Comparison of ENCODE assay signal across 17 mouse cellular contexts in the genomic region with DNA sequence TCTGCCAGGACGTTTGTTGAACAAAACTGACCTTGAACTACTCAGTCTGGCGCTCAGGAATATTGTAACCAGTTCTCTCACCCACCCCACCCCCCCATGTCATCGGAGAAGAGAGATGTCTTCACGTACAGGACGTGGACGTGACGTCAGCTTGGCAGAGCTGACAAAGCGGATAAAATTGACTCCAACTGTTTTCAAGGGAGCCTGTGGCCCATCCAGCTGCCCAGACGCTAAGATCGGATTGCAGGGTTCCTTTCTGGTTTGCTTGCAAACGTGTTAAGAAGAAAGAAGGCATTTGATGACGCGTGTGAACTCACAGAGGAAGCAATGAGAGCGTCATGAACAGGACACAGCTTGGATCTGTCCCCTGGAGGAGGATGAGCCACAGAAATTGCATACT.
DNase-seq lines count a peak whose midpoint lies in the region; ATAC-seq and TF ChIP-seq lines count a peak whose summit lies in the region.
"Had no signal": no experiment of that assay in that cellular context is flagged by ENCODE, and none has a peak within 500 bp of the region (broad histone marks: within the 10 kb centered on the region; RNA-seq: fewer than 3 reads in every experiment).

No protein-coding gene starts in this region.

- no peaks in the 10 kb centered on the region for H3K27me3 ChIP-seq in hindbrain, postnatal 0 days (ENCODE audit: insufficient read depth, low read length)
- H3K27me3 ChIP-seq in hindbrain, embryonic 14.5 days (ENCODE audit: control insufficient read depth, insufficient read depth, low read length) = no peaks in the 10 kb centered on the region
- H3K27me3 ChIP-seq: embryonic facial prominence, embryonic 15.5 days; intestine, embryonic 15.5 days; liver, embryonic 13.5 days had no signal

- H3K4me2 ChIP-seq in hindbrain, postnatal 0 days (ENCODE audit: low read depth, low read length) = no peak overlapping the region
- H3K4me2 ChIP-seq in hindbrain, embryonic 14.5 days (replicated peaks) = no peak overlapping the region
- H3K4me2 ChIP-seq: embryonic facial prominence, embryonic 15.5 days; intestine, embryonic 15.5 days; liver, embryonic 13.5 days had no signal

- no peak for DNase-seq in hindbrain, postnatal 0 days (ENCODE audit: low spot score)
- no peak for DNase-seq in hindbrain, embryonic 14.5 days (ENCODE audit: low spot score)
- peak; percentile 68 for DNase-seq in adrenal gland, postnatal 14 days
- peak; percentile 43 to 53 for DNase-seq in adrenal gland, postnatal 36 days
- peak; percentile 44 for DNase-seq in gastrocnemius, postnatal 14 days
- no peak for DNase-seq in testis, postnatal 14 days (ENCODE audit: low spot score)
- DNase-seq: cerebellum, postnatal 25 days; heart, adult 2 months; liver, embryonic 13.5 days; midbrain, embryonic 14.5 days; thymus, postnatal 25 days had no signal

- H3K4me3 ChIP-seq in hindbrain, postnatal 0 days (ENCODE audit: low read length) = no peak overlapping the region
- no peak overlapping the region for H3K4me3 ChIP-seq in hindbrain, embryonic 14.5 days (replicated peaks; ENCODE audit: low read length)
- H3K4me3 ChIP-seq: embryonic facial prominence, embryonic 15.5 days; forebrain, embryonic 10.5 days; heart, adult 2 months; hindbrain, embryonic 10.5 days; intestine, embryonic 15.5 days; liver, embryonic 13.5 days; myocyte had no signal

- TF ChIP-seq CTCF in hindbrain, postnatal 0 days (IDR thresholded peaks at IDR 0.05; ENCODE audit: low read depth) = no peak

- no peak overlapping the region for H3K27ac ChIP-seq in hindbrain, postnatal 0 days
- H3K27ac ChIP-seq in hindbrain, embryonic 14.5 days = no peak overlapping the region
- H3K27ac ChIP-seq: embryonic facial prominence, embryonic 15.5 days; forebrain, embryonic 10.5 days; heart, adult 2 months; hindbrain, embryonic 10.5 days; intestine, embryonic 15.5 days; liver, embryonic 13.5 days had no signal

- no peak overlapping the region for H3K9ac ChIP-seq in hindbrain, postnatal 0 days (replicated peaks; ENCODE audit: low read length)
- H3K9ac ChIP-seq in hindbrain, embryonic 14.5 days = no peak overlapping the region
- H3K9ac ChIP-seq: embryonic facial prominence, embryonic 15.5 days; intestine, embryonic 15.5 days; liver, embryonic 13.5 days had no signal

- no peaks in the 10 kb centered on the region for H3K9me3 ChIP-seq in hindbrain, postnatal 0 days (ENCODE audit: low read length)
- H3K9me3 ChIP-seq in hindbrain, embryonic 14.5 days (ENCODE audit: control insufficient read depth, low read length) = no peaks in the 10 kb centered on the region
- H3K9me3 ChIP-seq: embryonic facial prominence, embryonic 15.5 days; forebrain, embryonic 10.5 days; hindbrain, embryonic 10.5 days; intestine, embryonic 15.5 days; liver, embryonic 13.5 days had no signal

- ATAC-seq in hindbrain, postnatal 0 days = 0 out of 2 replicates have a peak, but pooled peaks have one; percentile 27
- ATAC-seq in hindbrain, embryonic 14.5 days (ENCODE audit: low FRiP score) = no peak
- no peak for ATAC-seq in CD4-positive, CD25-positive, alpha-beta regulatory T cell, adult 4 months
- ATAC-seq: intestine, embryonic 15.5 days had no signal

- intact Hi-C loops in gastrocnemius, postnatal 14 days (cut with DNase I; ENCODE audit: low total_unique reads) = loop anchor here (10.0 kb wide), 1 partner anchor 63 kb away; no protein-coding TSS in a partner anchor

- H3K4me1 ChIP-seq in hindbrain, postnatal 0 days (ENCODE audit: insufficient read depth, low read length) = no peaks in the 10 kb centered on the region
- no peaks in the 10 kb centered on the region for H3K4me1 ChIP-seq in hindbrain, embryonic 14.5 days (replicated peaks; ENCODE audit: control insufficient read depth, insufficient read depth, low read length)
- H3K4me1 ChIP-seq: embryonic facial prominence, embryonic 15.5 days; forebrain, embryonic 10.5 days; hindbrain, embryonic 10.5 days; intestine, embryonic 15.5 days; liver, embryonic 13.5 days had no signal

- 63% methylated on average over 14 of the region's 14 CpGs for WGBS in hindbrain, postnatal 0 days
- 80% methylated on average over 14 of the region's 14 CpGs for WGBS in hindbrain, embryonic 14.5 days

- H3K36me3 ChIP-seq in hindbrain, postnatal 0 days (ENCODE audit: insufficient read depth, low read length) = peaks cover 46% of the 10 kb centered on the region; the same call in 1 of the 2 replicates
- H3K36me3 ChIP-seq in hindbrain, embryonic 14.5 days (replicated peaks; ENCODE audit: control insufficient read depth, insufficient read depth) = peaks cover 73% of the 10 kb centered on the region

Comparison
In these comparisons a context has a peak if more than half of its experiments do, and no peak if none do; other contexts are left out.
1. DNase-seq: peak in adrenal gland, postnatal 14 days (single experiment), adrenal gland, postnatal 36 days (2 of 2) and gastrocnemius, postnatal 14 days (single experiment); none in hindbrain, postnatal 0 days (single experiment), hindbrain, embryonic 14.5 days (single experiment) and testis, postnatal 14 days (single experiment).